Mouse (Mus musculus) hindbrain, embryonic 11.5 days (tissue): ENCODE data around the gene Zfp827. TPM values are rescaled to one million over a fixed set of nuclear protein-coding genes. Genes with fewer than 3 reads are reported as not detected.

Experiments used
- ATAC-seq: fragments of 200-750 bp; cut with Nextera tagmentation; 2 replicates; pipeline ENCODE4 v1.8.0; 2017; ENCODE audit warnings: mild to moderate bottlenecking, moderate TSS enrichment, moderate library complexity; ENCODE audit not compliant: low FRiP score
- DNase-seq: peaks from one replicate; pipeline ENCODE4 v3.0.0-alpha.2; 2015; ENCODE audit warnings: low spot score
- H3K27ac ChIP-seq: fragments of 300-500 bp; sonication (generic); 2 replicates; pipeline ENCODE4 v1.5.1; 2014; ENCODE audit warnings: mild to moderate bottlenecking, low read depth, low read length
- H3K27me3 ChIP-seq: fragments of 300-500 bp; sonication (generic); 2 replicates; pipeline ENCODE4 v1.6.1; 2014; ENCODE audit warnings: mild to moderate bottlenecking, low read length, moderate library complexity, mixed read lengths; ENCODE audit not compliant: control insufficient read depth, insufficient read depth
- H3K36me3 ChIP-seq: fragments of 300-500 bp; sonication (generic); 2 replicates; pipeline ENCODE4 v1.6.1; 2014; ENCODE audit warnings: mild to moderate bottlenecking, low read length, moderate library complexity, mixed read lengths; ENCODE audit not compliant: control insufficient read depth, insufficient read depth
- H3K4me1 ChIP-seq: fragments of 300-500 bp; sonication (generic); replicated peaks from 2 replicates; pipeline ENCODE4 v1.6.1; 2014; ENCODE audit warnings: low read length, mixed read lengths; ENCODE audit not compliant: control insufficient read depth, insufficient read depth
- H3K4me2 ChIP-seq: fragments of 300-500 bp; sonication (generic); replicated peaks from 2 replicates; pipeline ENCODE4 v1.6.1; 2014; ENCODE audit warnings: mild to moderate bottlenecking, low read depth, low read length
- H3K4me3 ChIP-seq: fragments of 300-500 bp; sonication (generic); 2 replicates; pipeline ENCODE4 v1.5.1; 2014; ENCODE audit warnings: low read depth, low read length
- H3K9ac ChIP-seq: fragments of 300-500 bp; sonication (generic); 2 replicates; pipeline ENCODE4 v1.6.1; 2014; ENCODE audit warnings: low read depth, low read length
- H3K9me3 ChIP-seq: fragments of 300-500 bp; sonication (generic); 2 replicates; pipeline ENCODE4 v1.6.1; 2016; ENCODE audit warnings: low read length; ENCODE audit not compliant: control insufficient read depth
- WGBS: fragments of 180-500 bp; shearing (Covaris S2); extraction: QIAGEN DNeasy Blood & Tissue Kit; methylation state at CpG from one replicate; pipeline ENCODE4 v1.1.7; 2014; 5-methylcytosine and 5-hydroxymethylcytosine counted together
- polyA plus RNA-seq: library from polyadenylated mRNA; unstranded; fragments of >200 nt; fragmentation: Nextera tagmentation; extraction: Ambion mirVana; gene quantifications from 2 replicates; pipeline ENCODE4 v1.2.1, GENCODE M21; 2014

Gene Zfp827
- polyA plus RNA-seq, 1 experiment from 2014 or later = 12.7 TPM

DNA sequence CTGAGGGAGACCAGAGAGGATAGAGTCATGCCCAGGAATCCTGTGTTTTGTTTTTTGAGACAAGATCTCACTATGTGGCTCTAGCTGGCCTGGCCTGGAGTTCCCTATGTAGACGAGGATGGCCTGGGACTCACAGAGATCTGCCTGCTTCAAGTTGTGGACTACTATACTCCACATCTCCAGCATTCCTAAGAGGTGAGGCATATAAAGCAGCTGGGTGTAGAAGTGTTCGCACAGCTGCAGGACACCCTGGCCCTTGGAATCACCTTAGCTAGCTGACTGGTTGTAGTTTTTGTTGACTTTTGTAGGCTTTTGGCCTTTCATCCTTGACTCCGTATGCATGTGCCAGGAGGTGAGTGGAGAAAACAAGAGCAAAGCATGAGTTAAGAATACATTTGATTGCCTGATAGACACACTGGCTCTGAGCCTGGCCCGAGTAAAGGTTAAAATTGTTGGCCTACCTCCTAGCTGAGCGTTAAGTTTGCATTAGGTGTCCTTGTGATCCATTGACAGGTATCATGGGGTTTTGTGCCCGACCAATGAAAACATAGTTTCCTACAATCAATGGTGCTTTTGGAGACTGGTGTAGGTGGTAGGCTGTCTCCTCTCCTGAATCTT is 20.3 kb downstream of the Zfp827 start:
- WGBS = 91% methylated on average over 6 of the region's 6 CpGs
- H3K4me1 ChIP-seq = no peaks in the 10 kb centered on the region
- no peak overlapping the region for H3K9ac ChIP-seq
- H3K9me3 ChIP-seq = no peaks in the 10 kb centered on the region
- 0 out of 2 replicates have a peak, but pooled peaks cover 3% of the 10 kb centered on the region for H3K36me3 ChIP-seq
- DNase-seq (no peak), ATAC-seq (no peak)
- H3K27me3 ChIP-seq = no peaks in the 10 kb centered on the region
- H3K27ac ChIP-seq = no peak overlapping the region
- H3K4me3 ChIP-seq = no peak overlapping the region
- no peak overlapping the region for H3K4me2 ChIP-seq

DNA sequence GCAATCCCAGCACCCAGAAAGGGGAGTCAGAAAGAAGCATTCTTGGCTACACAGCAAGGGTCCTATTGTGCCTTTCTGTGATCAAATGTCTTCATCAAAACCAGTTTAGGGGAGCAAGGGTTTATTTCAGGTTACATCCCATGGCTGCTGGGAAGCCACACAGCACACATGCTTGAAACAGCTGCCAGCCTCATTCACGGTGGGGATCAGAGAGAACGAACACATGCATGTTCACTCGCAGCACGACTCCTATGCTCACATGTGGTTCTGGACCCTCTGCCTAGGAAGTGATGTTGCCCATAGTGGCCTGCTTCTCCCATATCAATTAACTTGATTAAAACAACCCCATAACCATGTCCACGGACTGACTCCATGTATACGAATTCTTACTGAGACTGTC is 26.0 kb downstream of the Zfp827 start:
- 92% methylated on average over 6 of the region's 6 CpGs for WGBS

DNA sequence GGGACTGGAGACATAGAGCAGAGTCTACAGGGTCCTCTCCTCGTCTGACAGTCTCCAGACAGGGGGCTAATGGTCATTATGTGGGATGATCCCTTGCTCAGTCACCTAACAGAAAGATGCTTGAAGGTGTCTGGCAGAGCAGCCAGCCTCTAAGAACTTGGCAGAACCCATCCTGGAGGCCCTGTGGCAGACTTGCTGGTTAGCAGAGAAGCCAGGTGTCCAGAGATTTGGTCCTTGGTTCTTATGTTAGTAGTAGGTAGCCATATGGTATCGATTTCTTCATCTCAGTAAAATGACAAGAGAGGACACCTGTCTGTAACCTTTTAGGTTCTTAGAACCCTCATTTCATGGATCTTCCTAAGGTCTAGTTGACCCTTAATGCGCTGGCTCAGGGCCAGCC is 28.9 kb downstream of the Zfp827 start:
- WGBS = 89% methylated on average over 3 of the region's 3 CpGs
- ATAC-seq = no peak
- H3K9me3 ChIP-seq = no peaks in the 10 kb centered on the region

More for the DNA sequence above, 26.0 kb downstream of the Zfp827 start:
- H3K4me2 ChIP-seq = no peak overlapping the region
- ATAC-seq (no peak), DNase-seq (no peak)
- no peak overlapping the region for H3K9ac ChIP-seq
- no peak overlapping the region for H3K4me3 ChIP-seq
- no peak overlapping the region for H3K27ac ChIP-seq
- H3K36me3 ChIP-seq = no peaks in the 10 kb centered on the region
- no peaks in the 10 kb centered on the region for H3K27me3 ChIP-seq
- H3K4me1 ChIP-seq = no peaks in the 10 kb centered on the region
- H3K9me3 ChIP-seq = no peaks in the 10 kb centered on the region

DNA sequence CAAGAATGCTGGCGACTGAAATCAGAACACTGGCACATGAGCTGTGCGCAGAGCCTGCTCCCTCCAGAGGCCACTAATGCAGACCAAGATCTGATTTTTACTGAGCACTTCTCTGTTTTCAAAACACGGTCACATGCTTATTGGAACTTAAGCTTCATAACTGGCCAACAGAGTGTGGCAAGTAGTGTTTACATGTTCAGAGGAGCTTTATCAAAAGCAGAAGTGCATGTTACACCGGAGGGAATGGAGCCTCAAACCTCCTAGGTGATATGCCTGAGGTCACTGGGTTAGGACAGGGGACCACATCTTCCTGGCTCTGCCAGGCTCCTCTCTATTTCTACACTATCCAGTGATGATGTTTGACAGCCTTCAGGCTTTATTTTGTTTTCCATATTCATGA is 31.1 kb downstream of the Zfp827 start:
- 82% methylated on average over 4 of the region's 4 CpGs for WGBS

More for the DNA sequence above, 28.9 kb downstream of the Zfp827 start:
- no peaks in the 10 kb centered on the region for H3K27me3 ChIP-seq
- H3K4me2 ChIP-seq = no peak overlapping the region
- H3K9ac ChIP-seq = no peak overlapping the region
- no peak overlapping the region for H3K4me3 ChIP-seq
- no peak for DNase-seq
- H3K27ac ChIP-seq = no peak overlapping the region
- H3K36me3 ChIP-seq = no peaks in the 10 kb centered on the region
- no peaks in the 10 kb centered on the region for H3K4me1 ChIP-seq

DNA sequence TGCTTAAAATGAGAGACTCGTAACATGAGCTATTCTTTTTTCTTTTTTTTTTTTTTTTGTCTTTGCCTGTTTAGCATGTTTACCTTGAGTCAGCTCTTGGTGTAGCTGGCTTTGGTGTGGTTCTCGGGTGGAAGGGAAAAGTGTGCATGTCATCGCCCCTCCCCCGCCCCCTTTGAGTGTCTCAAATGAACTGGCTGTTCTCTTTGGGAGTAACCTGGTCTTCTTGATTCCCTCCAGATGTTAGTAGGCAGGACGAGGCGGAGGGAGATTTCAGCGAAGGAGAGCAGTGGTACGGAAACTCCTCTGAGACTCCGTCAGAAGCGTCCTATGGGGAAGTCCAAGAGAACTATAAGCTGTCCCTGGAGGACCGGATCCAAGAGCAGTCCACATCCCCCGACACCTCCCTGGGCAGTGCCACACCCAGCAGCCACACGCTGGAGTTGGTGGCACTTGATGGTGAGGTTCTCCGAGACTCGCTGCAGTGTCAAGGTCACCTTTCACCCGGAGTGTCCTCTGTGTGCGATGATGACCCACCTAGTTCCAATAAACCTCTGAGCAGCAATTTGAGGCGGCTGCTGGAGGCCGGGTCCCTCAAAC is 31.9 kb downstream of the Zfp827 start:
- H3K36me3 ChIP-seq = no peaks in the 10 kb centered on the region
- no peak for ATAC-seq

More for the DNA sequence above, 31.1 kb downstream of the Zfp827 start:
- Histone ChIP-seq H3K4me2 (no peak overlapping the region), H3K27ac (no peak overlapping the region), H3K4me3 (no peak overlapping the region), H3K36me3 (no peaks in the 10 kb centered on the region), H3K27me3 (no peaks in the 10 kb centered on the region), H3K9me3 (no peaks in the 10 kb centered on the region), H3K9ac (no peak overlapping the region), H3K4me1 (no peaks in the 10 kb centered on the region)
- ATAC-seq (no peak), DNase-seq (no peak)

DNA sequence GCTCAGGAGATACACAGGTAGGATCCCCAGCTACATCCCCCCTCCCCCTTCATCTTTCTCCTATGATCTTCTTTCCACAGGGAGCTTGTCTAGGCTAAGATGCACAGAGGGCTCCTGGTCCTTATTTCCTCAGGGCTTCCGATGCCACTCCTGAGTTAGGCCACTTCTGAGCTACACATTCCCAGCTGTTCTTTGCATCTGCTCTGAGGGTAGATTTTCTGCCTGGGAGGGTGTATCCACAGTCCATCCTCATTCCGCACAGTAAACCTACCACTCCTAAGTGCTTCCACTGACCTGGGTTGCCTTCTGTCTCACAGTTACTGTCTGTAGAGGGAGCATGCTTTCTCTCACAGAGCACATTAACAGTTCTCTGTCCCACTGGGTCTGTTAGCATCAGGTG is 37.7 kb downstream of the Zfp827 start:
- H3K27ac ChIP-seq = no peak overlapping the region
- 92% methylated on average over 2 of the region's 2 CpGs for WGBS
- no peak overlapping the region for H3K4me2 ChIP-seq
- no peak overlapping the region for H3K9ac ChIP-seq
- no peaks in the 10 kb centered on the region for H3K27me3 ChIP-seq
- no peak for ATAC-seq
- no peak for DNase-seq
- H3K9me3 ChIP-seq = no peaks in the 10 kb centered on the region
- no peaks in the 10 kb centered on the region for H3K36me3 ChIP-seq
- H3K4me1 ChIP-seq = no peaks in the 10 kb centered on the region
- H3K4me3 ChIP-seq = no peak overlapping the region

More for the DNA sequence above, 31.9 kb downstream of the Zfp827 start:
- Histone ChIP-seq H3K4me1 (no peaks in the 10 kb centered on the region), H3K9ac (no peak overlapping the region), H3K27ac (no peak overlapping the region), H3K9me3 (no peaks in the 10 kb centered on the region), H3K27me3 (no peaks in the 10 kb centered on the region), H3K4me2 (no peak overlapping the region), H3K4me3 (no peak overlapping the region)
- WGBS = 75% methylated on average over 19 of the region's 19 CpGs
- DNase-seq = peak; percentile 19

DNA sequence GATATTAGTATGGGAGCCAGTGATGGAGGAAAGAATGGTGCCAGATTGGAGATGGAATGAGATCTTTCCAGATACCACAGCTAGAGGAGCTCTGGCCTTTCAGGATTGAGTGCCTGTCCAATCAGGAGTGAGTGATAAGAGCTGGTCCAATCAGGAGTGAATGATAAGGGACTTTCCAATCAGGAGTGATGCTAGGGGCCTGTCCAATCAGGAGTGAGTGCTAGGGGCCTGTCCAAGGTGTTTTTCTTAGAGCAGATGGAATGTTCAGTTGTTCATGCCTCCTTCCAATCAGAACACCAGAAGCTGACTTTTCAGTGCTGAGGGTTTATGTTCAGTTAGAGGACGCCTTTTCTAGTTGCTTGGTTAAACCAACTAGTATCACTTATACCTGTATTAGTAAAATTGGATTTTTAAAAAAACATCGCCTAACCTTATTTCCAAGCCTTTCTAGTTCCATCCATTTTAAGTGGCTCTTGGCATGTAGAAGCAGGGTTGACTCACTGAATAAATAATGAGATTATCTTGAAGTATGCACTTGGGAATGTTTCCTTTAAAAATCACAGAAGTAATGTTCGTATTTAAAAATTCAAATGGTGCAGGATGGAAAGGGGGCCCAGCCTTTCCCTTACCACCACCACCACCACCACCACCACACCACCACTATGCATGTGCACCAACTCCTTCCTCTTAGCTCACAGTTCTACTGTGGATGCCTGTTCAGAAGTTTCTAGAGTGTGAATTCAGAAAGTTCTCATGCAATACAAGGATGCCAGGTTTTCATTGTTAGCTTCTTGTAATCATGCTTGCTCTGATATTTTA is 39.8 kb downstream of the Zfp827 start:
- Histone ChIP-seq H3K4me3 (no peak overlapping the region), H3K27ac (no peak overlapping the region), H3K4me1 (no peaks in the 10 kb centered on the region), H3K27me3 (no peaks in the 10 kb centered on the region), H3K9ac (no peak overlapping the region), H3K4me2 (no peak overlapping the region), H3K36me3 (no peaks in the 10 kb centered on the region), H3K9me3 (no peaks in the 10 kb centered on the region)
- DNase-seq (no peak), ATAC-seq (no peak)
- WGBS = 89% methylated on average over 3 of the region's 3 CpGs

DNA sequence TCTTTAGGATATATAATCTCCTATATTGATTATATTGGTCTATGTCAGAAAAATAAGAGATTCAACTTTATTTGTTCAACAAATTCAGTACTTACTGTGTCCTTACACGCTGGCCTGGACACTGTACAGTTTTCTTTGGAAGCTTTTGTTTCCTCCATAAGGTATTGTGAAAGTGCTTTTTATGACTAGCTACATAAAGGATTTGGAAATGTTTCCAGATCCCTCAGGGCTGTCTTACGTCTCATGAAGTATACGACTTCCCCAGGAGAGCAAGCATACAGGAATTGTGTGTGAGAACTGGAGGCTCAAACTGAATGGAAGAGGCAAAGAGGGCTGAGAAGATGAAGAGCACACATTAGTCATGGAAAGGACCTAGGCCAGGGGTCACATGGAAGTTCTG is 45.1 kb downstream of the Zfp827 start:
- no peak overlapping the region for H3K27ac ChIP-seq
- H3K9ac ChIP-seq = no peak overlapping the region
- H3K27me3 ChIP-seq = no peaks in the 10 kb centered on the region
- no peak overlapping the region for H3K4me3 ChIP-seq
- no peak overlapping the region for H3K4me2 ChIP-seq
- H3K36me3 ChIP-seq = no peaks in the 10 kb centered on the region
- DNase-seq (no peak), ATAC-seq (no peak)
- no peaks in the 10 kb centered on the region for H3K9me3 ChIP-seq
- no peaks in the 10 kb centered on the region for H3K4me1 ChIP-seq
- WGBS = 90% methylated on average over 3 of the region's 3 CpGs
